Mouse (Mus musculus) bone marrow macrophage, adult 2 months (primary cell): ENCODE measurements around the gene Arl4d.
"Not testable (repeated sequence)": the region's sequence is repeated elsewhere in the genome, so short reads cannot be mapped to it uniquely, and the experiment has no call there.

Experiments used
- CTCF ChIP-seq: IDR thresholded peaks from 2 replicates; pipeline ENCODE4 v1.5.1; 2012; ENCODE audit warnings: low read depth, mild to moderate bottlenecking, low read length, moderate library complexity
- POLR2A ChIP-seq: IDR thresholded peaks from 2 replicates; pipeline ENCODE4 v1.6.1; 2012; ENCODE audit warnings: mild to moderate bottlenecking, low read depth, low read length, borderline replicate concordance

DNA sequence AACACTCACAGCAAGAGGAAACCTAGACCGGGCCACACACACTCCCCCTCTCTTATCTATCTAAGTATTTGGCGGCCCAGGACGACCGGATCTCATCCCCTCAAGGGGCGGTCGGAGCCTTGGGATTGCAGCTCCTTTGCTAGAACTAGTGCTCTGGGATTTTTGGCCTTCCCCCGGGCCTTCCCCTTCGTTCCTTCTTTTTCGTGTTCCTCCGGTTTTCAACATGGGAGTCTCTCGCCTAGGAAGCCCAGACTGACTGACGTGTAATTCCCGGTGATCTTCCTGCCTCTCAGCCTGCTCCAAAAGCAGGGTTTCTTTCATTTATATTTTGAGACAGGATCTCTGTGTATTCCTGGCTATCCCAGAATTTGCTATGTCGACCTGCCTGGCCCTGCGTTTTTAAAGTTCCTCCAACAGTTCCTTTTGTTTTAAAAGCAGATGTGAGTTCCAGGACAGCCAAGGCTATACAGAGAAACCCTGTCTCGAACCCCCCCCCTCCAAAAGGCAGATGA lies 19.0 kb upstream of the Arl4d start:
- not testable (repeated sequence) for TF ChIP-seq CTCF, POLR2A
